Mouse (Mus musculus) urinary bladder, postnatal 4 days (tissue): ENCODE results near the gene Stx6.

Source experiments
- DNase-seq, 2 experiments: peaks; one replicate each; pipeline ENCODE4 v3.0.0; 2021 to 2022; ENCODE audit warnings: low spot score in 2 of 2

Stx6 gene

GRCm38 (mm10) chr1:155205822-155206660 is 47.5 kb downstream of the Stx6 start:
- no peak for DNase-seq

- no peak for DNase-seq
Observed at GRCm38 (mm10) chr1:155207859-155208258, 49.3 kb downstream of the Stx6 start.

- DNase-seq, result no peak
Observed at GRCm38 (mm10) chr1:155210011-155210763, 51.7 kb downstream of the Stx6 start.

- DNase-seq, result no peak
Observed at GRCm38 (mm10) chr1:155211017-155211416, 52.5 kb downstream of the Stx6 start.

- DNase-seq, result no peak
Observed at GRCm38 (mm10) chr1:155212081-155212480, 53.6 kb downstream of the Stx6 start.

- DNase-seq, result peak in 1 of 2 experiments; percentile 64
Observed at GRCm38 (mm10) chr1:155212493-155212892, 54.0 kb downstream of the Stx6 start.

GRCm38 (mm10) chr1:155212936-155213774 is 54.6 kb downstream of the Stx6 start:
- no peak for DNase-seq

- no peak for DNase-seq
Observed at GRCm38 (mm10) chr1:155213912-155214311, 55.4 kb downstream of the Stx6 start.

- DNase-seq, result no peak
Observed at GRCm38 (mm10) chr1:155215066-155215764, 56.7 kb downstream of the Stx6 start.

- DNase-seq, result no peak
Observed at GRCm38 (mm10) chr1:155216313-155216712, 57.8 kb downstream of the Stx6 start.

- no peak for DNase-seq
Observed at GRCm38 (mm10) chr1:155216844-155217243, 58.3 kb downstream of the Stx6 start.

GRCm38 (mm10) chr1:155217865-155218541 is 59.5 kb downstream of the Stx6 start:
- no peak for DNase-seq

GRCm38 (mm10) chr1:155218924-155219323 is 60.4 kb downstream of the Stx6 start:
- no peak for DNase-seq

GRCm38 (mm10) chr1:155222101-155222669 is 63.7 kb downstream of the Stx6 start:
- DNase-seq, result no peak

GRCm38 (mm10) chr1:155223036-155223435 is 64.5 kb downstream of the Stx6 start:
- no peak for DNase-seq

- DNase-seq, result peak; percentile 76 to 86
Observed at GRCm38 (mm10) chr1:155223849-155224554, 65.5 kb downstream of the Stx6 start.

GRCm38 (mm10) chr1:155229464-155230411 is 71.2 kb downstream of the Stx6 start:
- DNase-seq, result no peak

GRCm38 (mm10) chr1:155232385-155232784 is 73.9 kb downstream of the Stx6 start:
- DNase-seq, result no peak

GRCm38 (mm10) chr1:155232786-155233185 is 74.3 kb downstream of the Stx6 start:
- DNase-seq, result no peak
